Mouse (Mus musculus): ENCODE measurements around the gene Actr5.

DNA sequence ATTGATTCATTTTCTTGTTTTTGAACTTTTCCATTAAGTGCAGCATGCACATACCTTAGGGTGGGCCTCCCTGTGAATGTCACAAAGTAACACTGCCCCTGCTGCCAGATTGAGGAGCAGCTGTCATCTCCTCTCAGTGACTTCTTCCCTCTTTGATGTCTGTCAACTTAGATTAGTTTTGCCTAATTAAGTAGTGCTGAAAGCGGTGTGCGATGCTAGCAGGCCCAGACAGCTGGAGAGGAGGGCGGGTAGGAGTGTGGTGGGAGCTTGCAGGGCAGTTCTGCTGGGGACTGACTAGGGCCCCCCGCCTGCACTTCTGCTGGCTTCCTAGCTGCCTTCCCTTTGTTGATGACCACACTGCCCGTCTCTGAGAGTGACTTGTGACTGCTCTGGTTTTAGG, 7.2 kb downstream of the Actr5 start:
- no peak for TF ChIP-seq CTCF (IDR thresholded peaks at IDR 0.05; ENCODE audit: low read depth, low read length)
- no peak for TF ChIP-seq TAL1 (conservative IDR thresholded peaks at IDR 0.05; ENCODE audit: low read depth, low read length)
- TF ChIP-seq GATA1 (IDR thresholded peaks at IDR 0.05; ENCODE audit: borderline replicate concordance, low read length) = no peak
- TF ChIP-seq POLR2AphosphoS5 (IDR thresholded peaks at IDR 0.05; ENCODE audit: insufficient replicate concordance, low read depth, low read length) = no peak

Measured in G1E (cell line).